Mouse (Mus musculus) adrenal gland, postnatal 10 days (tissue): ENCODE results near the gene Pglyrp1. TPM values are rescaled to one million over a fixed set of nuclear protein-coding genes. Genes with fewer than 3 reads are reported as not detected.

Experiments
- DNase-seq: peaks from one replicate; pipeline ENCODE4 v3.0.0; 2021; ENCODE audit warnings: mixed read lengths
- total RNA-seq, 2 experiments: library from RNA; stranded (reverse); gene quantifications; 2 replicates each; pipeline ENCODE4 v1.2.3; 2021

The Pglyrp1 gene
- total RNA-seq, 2 experiments from 2014 or later, result 5.0 to 7.9 TPM

DNA sequence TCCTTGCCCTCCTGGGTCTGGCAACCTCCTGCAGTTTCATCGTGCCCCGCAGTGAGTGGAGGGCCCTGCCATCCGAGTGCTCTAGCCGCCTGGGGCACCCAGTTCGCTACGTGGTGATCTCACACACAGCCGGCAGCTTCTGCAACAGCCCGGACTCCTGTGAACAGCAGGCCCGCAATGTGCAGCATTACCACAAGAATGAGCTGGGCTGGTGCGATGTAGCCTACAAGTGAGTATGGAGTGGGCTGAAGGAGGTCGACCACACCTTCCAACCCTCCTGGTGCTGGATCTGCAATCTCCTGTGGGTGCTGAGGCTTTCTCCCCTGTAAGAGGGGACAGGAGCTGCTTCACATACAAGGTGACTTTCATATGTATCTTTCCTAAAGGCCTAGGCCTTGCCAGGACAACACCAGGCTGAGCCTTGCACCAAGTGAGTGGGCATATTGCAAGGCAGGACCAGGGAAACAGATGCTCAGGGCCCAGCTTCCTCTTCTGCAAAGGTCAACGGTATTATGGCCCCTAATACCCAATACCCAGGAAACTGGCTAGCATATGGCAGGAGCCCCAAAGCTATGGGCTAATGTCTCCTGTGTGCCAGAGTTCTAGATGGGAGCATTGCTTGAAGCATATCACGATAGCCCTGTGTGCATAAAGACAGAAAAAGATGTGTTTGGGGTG, 13.8 kb downstream of the Pglyrp1 start:
- no peak for DNase-seq

DNA sequence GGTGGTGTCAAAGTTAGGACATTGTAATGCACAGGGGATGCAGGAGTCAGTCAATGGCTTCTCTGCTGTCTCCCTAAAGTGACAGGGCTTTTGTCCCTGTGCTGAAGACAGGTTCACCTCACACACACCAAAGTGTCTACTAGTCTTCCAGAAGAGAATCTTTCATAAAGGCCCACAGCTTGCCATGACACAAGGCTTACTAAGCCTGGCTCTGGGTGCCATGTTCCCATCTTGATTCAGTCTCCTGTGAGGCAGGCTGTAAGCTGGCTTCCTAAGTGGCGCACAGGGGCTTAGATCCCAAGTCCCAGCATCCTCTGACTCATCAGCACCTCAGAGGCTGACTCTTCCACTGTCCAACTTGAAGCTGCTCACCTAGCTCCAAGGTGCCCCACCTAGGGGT, 15.8 kb downstream of the Pglyrp1 start:
- no peak for DNase-seq

DNA sequence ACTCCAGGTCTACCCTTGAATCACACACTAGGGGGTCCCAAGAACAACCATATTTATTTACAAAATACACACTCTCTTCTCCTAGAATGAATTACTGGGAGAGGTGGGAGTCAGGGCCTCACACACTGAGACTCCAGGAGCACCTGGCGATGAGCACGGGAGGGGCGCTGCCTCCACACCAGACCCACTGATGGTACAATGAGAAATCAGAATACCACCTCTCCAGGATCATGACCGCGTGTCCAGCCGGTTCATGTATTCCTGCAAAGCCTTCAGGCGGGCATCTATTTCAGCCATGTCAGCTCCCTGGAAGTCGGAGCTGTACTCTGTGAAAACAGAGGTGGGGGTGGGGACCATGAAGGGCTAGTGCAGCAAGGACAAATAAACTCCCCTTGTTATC, 19.7 kb downstream of the Pglyrp1 start:
- no peak for DNase-seq

DNA sequence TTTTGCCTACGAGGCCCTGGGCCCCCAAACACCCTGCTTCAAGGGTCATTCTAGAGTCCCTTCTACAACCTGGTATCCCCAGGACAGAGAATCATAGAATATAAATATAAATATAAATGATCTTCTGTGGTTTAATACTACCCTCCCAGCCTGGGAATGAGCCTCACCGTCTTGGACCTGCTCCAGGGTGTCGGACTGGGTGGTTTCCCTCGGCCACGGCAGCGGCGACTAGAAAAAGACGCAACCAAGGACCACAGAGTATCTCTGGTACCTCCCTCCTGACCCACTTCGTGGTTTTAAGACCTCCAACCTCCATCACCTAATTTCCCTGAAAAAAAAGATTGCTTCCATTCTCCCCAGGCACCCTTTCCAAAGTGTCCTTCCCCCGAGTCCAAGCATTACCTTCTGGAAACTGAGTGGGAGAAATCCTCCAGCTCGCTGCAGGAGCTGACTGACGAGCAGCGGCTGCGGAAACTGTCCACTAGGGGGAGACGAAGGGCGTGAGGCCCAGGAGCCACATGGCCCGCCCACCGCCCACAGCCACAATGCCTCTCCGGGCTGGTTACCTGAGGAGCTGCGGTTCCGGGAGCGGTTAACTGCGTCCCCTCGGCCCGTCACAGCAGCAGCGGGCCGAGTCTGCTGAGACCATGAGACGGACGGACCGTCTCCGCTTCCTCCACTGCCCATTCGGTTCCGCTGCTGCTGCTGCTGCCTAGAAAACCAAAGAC, 20.9 kb downstream of the Pglyrp1 start:
- peak; percentile 92 for DNase-seq

DNA sequence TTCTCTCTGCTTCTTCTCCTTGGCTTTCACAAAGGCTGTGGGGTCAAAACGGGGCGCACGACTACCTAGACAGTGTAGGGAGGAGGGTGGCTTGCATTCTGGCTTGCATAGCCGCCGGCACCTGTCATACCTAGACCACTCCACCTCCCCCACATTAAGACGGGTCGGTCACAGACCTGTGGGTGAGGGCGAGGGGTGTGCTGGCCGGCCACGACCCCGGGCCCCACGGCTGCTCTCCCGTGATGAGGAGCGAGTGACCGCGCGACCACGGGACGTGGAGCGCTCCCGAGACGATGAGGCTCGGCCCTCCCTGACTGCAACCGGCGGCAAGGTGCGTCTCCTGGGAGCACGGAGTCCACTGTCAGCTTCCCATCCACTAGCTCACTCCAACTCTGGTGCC, 21.9 kb downstream of the Pglyrp1 start:
- peak; percentile 16 for DNase-seq

DNA sequence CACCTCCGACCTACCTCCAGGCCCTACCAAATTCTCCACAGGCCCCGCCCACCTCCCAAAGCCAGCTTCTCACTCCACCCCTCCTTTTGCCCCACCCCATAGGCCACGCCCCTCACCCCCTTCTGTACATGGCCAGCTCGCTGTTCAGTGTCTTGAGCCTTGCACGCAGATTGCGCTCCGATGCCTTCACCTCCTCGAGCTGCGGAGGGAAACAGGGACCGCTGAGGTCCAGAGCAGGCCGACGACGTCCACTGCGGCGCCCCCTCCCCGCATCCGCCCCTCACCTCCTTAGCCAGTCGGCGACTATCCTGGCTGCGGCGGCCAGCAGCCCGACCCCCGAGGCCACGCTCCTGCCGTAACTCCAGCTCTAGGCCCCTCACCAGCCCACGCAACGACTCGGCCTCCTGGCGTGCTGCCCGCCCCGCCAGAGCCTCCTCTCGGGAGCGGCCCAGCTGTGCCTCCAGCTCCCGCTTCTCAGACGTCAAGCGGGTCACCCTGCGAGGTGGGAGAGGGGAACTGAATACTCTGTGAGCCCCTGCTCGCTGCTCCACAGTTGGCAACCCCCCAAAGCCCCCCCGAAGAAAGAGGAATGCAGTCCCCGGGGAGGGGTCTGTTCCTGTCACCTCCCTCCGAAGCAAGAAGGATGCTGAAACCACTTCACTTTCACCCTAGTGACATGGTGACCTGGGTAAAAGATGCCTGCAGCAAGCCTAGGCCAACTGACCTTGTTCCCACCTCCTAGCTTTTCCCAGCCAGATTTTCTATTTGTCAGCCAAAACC, 22.7 kb downstream of the Pglyrp1 start:
- peak; percentile 84 for DNase-seq

DNA sequence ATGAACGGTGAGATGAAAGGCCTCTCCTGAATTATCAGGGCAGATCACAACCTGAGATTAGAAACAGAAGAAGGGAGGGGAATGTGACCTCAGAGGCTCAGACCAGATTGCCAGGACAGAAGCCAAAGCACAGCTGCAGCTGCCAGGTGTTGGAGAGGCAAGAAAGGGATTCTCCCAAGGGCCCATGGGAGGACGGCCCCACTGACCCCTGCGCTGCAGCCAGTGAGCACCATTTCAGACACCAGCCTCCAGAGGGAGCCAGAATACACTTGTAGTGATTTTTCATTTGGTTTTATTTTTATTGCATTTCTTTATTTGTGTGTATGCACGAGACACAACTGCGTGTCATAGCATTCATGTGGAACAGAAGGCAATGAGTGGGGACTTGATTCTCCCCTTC, 25.4 kb downstream of the Pglyrp1 start:
- DNase-seq, result peak; percentile 63

DNA sequence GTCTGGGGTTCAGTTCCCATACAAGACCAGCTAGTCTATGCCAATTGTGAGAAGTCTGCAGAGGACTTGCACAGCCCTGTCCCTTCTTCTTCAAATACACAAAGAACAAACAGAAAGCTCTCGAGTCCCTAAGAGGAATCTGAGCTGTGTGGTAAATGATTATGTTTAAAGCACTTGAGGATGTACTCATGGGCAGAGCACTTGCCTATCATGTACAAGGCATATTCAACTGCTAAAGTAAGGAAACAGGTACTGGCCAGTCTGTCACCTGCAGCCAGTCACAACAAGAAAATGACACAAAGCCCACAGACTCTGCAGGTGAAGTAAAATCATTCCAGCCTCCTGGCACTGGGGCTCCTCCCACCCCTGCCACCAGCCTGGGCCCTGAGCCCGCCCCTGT, 29.4 kb downstream of the Pglyrp1 start:
- no peak for DNase-seq

DNA sequence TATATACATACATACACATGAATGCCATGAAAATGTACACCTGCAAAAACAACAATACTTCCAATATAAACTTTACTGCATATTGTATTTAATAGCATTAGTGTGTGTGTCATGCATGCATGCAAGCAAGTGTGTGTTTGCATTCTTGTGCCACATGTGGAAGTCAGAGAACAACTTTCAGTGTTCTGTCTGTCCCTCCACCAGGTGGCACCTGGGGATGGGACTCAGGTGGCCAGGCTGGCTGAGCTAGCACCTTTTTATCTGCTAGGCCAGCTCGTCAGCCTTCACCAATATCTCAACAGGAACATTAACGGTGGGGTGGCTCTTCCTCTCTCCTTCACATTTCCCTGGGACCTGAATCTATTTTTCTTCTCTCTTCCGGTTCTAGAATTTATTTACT, 31.4 kb downstream of the Pglyrp1 start:
- no peak for DNase-seq

DNA sequence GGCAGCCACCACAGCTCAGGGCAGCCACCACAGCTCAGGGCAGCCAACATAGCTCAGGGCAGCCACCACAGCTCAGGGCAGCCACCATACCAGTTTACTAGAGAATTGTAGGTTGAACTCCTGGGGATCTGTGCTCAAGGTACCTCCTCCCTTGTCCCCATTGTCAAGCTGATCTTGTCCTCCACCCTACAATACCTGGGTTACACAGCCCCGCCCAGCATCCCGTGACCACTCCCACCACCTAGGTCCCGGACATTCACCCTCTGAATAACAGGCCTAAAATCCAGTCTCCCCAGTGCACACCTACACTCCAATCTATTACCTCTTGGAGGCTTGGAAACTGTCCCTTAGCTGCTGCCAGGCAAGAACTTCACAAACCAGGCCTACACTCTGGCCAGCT, 33.8 kb downstream of the Pglyrp1 start:
- no peak for DNase-seq

DNA sequence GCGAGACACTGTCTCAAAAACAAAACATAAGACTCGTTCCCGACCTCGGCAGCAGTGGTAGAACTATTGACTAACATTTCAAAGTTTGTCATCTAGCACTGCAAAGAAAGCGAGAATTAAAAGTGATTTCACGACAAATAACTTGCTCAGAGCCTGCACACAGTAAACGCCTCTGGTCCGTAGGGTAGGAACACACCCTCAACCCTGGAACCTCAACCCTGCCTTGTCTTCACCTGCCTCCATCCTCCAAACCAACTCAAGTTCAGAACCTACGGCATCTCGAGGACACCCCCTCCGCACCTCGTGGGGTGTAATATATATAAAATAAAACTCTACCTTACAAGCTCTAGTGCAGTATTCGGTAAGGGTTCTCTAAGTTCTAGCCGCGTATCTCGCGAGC, 38.7 kb downstream of the Pglyrp1 start:
- no peak for DNase-seq

DNA sequence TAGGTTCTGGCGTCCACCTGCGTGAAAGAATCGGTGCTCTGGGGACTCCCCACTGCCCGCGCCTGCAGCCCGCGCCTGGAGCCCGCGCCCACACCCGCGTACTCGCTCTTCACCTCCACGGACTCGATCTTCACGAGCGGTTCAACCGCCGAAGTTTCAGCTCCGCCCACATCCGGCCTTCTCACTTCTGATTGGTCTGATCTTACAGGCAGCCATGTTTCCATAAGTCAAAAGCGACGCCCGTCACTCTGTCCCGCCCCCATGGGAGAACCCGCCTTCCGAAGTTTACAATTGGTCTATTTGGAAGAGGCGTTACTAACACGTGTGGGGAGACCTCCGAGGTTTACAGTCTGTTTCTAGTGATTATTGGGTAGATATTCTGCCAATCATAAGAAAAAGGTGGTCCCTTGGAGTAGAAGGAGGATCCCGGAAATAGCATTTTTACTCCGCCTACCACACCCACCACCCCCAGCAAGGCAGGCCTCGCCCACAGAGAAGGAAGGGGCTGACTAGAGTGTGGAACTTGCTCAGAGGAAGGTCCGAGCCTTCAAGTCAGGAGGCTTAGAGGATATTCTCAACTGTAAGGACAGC, 39.2 kb downstream of the Pglyrp1 start, which contains the start of gene Ccdc61:
TSS of gene Ccdc61 (minus strand) at position 175 of the 591 bp plus-strand sequence.
- peak; percentile 97 for DNase-seq

DNA sequence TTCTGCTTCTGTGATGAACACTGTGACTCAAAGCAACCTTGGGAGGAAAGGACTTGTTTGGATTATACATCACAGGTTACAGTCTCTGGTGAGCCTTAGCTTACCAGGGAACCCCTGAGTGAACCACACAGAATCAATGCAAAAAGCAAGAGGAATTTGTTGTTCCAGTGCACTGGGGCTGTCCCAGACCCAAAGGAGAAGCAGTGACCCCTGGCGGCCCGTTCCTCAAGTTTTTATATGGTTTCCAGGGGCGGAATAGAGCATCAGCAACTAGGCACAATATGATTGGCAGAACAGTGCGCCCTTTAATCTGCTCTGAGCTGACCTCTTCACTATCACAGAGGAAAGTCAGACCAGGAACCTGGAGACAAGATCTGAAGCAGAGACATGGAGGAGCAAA, 45.1 kb downstream of the Pglyrp1 start:
- DNase-seq, result no peak

DNA sequence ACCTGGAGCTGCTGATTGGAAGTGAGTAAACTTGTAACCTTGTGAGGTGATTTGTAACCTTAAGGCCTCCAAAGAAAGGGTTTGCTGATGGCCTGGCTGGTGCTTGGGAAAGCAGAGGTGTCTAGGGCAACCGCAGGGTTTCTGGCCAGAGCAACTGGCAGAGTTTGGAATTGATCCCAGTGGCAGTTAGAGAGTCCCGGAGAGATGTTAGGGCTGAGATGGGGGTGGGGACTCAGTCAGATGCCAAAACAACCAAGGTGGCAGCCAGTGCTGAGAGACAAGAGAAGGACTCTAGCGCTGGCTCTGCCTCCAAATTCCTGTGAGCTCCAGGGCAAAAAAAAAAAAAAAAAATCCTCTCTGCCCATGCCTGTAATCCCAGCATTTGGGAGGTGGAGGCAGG, 46.8 kb downstream of the Pglyrp1 start:
- DNase-seq, result peak; percentile 58

DNA sequence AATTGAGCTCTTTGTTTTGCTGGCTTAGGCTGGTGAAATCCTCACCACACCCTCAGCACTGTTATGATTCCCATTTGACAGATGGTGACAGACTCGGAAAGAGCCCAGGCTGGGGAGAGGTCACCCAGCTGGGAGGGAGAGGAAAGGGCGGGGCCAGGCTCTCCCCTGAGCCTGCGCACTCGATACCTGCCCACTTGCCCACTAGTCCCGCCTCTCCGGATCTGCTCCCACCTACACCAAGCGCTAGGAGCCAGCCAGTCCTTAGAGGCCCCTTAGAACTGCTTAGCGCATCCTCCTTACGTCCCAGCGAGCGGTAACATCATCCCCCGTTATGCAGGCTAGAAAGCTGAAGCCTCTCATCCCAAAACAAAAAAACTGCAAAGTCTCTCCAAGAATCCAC, 49.9 kb downstream of the Pglyrp1 start:
- DNase-seq, result peak; percentile 60

DNA sequence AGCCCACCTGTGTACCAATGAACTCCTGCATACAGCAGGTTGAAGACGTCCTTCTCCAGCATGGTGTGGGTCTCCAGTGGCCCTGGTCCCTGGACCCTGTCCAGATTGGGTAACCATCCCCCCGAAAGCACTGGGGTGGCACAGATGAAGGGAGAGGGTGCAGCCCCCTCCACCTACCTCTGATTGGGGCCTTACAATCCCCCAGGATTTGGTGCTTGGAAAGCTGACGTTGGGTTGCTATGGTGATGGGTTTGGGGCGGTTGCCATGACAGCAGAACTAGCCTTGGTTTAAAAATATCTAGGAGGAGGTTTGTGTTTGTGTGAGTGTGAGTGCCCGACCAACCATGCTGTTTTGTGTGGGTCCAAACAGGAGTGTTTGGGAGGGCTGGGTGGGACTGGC, 51.7 kb downstream of the Pglyrp1 start:
- peak; percentile 16 for DNase-seq

DNA sequence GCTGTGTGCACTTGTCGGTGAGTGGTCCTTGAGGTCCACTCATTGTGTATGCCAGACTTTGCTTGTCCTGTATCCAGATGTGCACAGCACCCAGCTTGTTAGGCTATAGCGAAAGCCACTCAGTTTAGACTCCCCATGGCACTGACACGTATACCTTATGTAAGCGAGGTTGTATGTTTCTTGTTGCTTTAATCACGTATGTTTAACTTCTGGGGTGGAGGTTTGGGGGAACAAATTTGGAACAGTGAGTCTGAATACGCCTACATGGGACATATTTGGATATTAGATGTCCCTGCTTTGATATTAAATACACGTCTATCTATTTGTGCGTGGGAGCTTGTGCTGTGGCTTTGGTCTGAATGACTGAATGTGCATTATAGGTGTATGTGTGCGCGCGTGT, 52.1 kb downstream of the Pglyrp1 start:
- DNase-seq, result no peak

DNA sequence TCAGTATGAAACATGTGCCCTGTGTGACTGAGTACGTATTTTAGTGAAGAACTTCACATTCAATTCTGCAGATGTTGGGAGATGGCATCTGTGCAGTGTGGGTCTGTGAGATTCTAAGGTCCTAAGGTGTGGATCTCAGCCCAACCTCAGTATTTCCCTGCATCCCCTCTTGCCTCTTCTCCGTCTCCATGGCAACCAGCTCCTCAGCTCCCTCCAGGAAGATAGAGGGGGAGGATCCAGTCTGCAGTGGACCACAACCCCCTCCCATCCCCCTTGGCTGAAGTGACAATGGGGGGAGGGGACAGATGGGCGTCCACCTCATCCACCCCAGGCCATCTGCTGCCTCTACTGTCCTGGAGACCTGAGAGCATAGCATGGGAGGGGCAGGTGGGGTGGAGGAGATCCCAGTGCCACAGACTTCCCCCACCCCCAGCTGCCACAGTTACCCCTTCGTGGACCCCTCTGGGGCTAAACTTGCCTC, 52.6 kb downstream of the Pglyrp1 start:
- no peak for DNase-seq

DNA sequence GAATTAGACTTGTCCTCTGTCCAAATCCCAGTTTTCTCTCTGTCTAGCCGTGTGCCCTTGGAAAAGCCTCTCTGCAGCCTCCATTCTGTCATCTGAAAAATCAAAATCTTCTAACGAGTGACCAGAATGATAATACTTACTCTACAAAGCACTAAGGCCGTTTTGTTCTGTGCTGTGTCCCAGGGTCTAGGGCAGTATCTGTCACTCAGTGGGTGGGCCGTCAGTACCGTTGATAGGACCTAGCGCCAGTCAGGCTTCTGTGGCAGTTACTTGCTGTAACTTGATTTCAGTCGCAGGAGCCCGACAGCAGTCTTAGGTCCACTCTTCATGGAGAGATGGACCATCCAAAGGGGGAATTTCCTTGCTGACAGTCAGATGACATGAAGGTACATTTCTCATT, 53.2 kb downstream of the Pglyrp1 start:
- DNase-seq, result no peak

DNA sequence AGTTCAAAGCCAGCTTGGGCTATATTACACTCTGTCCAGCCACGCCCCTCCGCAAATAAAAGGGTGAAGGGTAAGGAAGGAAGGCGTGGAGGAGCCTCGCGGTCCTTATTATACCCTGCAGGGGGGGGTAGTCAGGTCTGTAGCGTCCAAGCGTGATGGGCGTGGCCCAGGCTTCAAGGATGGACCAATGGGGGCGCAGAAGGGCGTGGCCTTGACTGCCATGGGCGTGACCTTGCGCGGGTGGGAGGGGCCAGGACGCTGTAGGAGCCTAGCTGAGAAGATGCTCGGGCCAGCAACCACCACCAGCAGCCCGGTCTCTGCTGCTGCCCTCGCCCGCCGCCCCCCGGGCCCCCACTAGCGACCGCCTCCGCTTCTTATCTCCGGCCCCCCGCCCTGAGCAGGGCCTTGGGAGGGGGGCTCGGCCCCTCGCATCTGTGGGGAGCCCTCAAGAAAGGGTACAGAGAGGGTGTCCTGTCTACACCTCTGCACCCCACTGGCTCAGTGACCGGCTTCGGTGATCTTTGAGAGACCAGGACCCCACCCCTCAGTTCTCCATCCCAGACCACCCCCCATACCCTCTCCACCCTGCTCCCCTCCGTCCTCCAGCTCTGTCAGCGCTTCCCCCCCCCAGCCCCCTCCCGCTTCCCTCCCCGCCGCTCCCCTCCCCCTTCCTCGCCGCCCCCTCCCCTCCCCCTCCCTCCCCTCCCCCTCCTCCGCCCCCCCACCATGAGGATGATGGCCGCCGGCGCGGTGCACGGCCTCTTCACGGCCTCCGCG, 54.2 kb downstream of the Pglyrp1 start, which contains the start of gene Nova2:
TSS of gene Nova2 (plus strand) at position 727 of the 777 bp plus-strand sequence.
- peak; percentile 89 for DNase-seq

DNA sequence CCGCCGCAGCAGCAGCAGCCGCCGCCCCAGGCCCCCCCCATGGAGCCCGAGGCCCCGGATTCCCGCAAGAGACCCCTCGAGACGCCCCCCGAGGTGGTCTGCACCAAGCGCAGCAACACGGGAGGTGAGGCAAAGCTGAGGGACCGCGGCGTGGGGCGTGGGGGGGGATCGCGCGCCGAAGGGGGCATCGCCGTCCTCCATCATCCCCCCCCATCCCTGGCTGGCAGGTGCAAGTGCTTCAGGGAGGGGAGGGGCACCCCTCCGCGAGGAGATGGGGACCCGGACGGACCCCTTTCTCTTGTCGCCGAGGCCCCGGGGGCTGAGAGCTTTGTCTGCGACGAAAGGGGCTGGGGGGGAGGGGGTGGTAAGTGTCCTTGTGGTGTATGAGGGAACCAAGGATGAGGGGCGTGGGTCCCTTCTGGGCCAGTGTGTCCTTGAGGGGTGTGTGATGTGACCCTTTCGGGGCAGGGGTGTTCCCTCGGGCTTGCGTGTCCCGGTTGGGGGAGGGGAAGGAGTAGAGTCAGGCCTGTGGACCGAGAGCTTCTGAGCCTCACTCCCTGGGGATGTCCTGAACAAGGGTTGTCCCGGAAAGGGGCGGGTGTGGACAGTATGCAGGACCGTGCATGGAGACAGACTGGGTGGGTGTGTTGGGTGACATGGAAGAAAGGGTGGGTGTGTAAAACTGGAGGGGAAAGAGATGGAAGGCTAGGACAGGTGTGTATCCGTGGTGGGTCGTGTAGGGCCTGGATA, 55.1 kb downstream of the Pglyrp1 start:
- DNase-seq, result peak; percentile 50
